Mouse (Mus musculus): ENCODE measurements around the gene Adcy4. TPM values are rescaled to one million over a fixed set of nuclear protein-coding genes. Genes with fewer than 3 reads are reported as not detected.

Adcy4 gene
- polyA plus RNA-seq, 3 experiments from 2014 or later, result 0.29 TPM; not detected in 2

Other genes with a start within 250 kb of the Adcy4 start
- gene Pck2, start 243.8 kb downstream of the Adcy4 start, polyA plus RNA-seq (2017; shearing (Covaris generic)), result 10 to 100 TPM; 31.9 to 37.5 (median 35.9) TPM
- gene Dcaf11, start 224.1 kb downstream of the Adcy4 start, polyA plus RNA-seq (2017; shearing (Covaris generic)), result 100 to 1,000 TPM in 1 of 3 experiments, 10 to 100 TPM in 2; 73.9 to 107 (median 81.0) TPM
- gene A730061H03Rik, start 223.7 kb downstream of the Adcy4 start, polyA plus RNA-seq (2017; shearing (Covaris generic)), result 1 to 10 TPM; 1.4 to 3.2 (median 3.2) TPM
- not detected for gene Fitm1, start 208.5 kb downstream of the Adcy4 start, polyA plus RNA-seq (2017; shearing (Covaris generic))
- 100 to 1,000 TPM; 667 to 812 (median 693) TPM for gene Psme1, start 206.0 kb downstream of the Adcy4 start, polyA plus RNA-seq (2017; shearing (Covaris generic))
- gene Emc9, start 198.8 kb downstream of the Adcy4 start, polyA plus RNA-seq (2017; shearing (Covaris generic)), result 10 to 100 TPM; 19.1 to 25.6 (median 23.3) TPM
- gene Psme2, start 193.0 kb downstream of the Adcy4 start, polyA plus RNA-seq (2017; shearing (Covaris generic)), result 1,000 to 10,000 TPM in 1 of 3 experiments, 100 to 1,000 TPM in 2; 828 to 1,360 (median 869) TPM
- gene Rnf31, start 192.4 kb downstream of the Adcy4 start, polyA plus RNA-seq (2017; shearing (Covaris generic)), result 10 to 100 TPM; 26.7 to 37.2 (median 35.3) TPM
- gene Irf9, start 180.5 kb downstream of the Adcy4 start, polyA plus RNA-seq (2017; shearing (Covaris generic)), result 100 to 1,000 TPM; 120 to 174 (median 141) TPM
- 1 to 10 TPM in 2 of 3 experiments, not detected in 1; 2.7 to 4.0 TPM for gene Rec8, start 166.1 kb downstream of the Adcy4 start, polyA plus RNA-seq (2017; shearing (Covaris generic))
- 10 to 100 TPM; 21.1 to 39.8 (median 36.3) TPM for gene Ipo4, start 148.1 kb downstream of the Adcy4 start, polyA plus RNA-seq (2017; shearing (Covaris generic))
- gene Gm49378, start 146.2 kb downstream of the Adcy4 start, polyA plus RNA-seq (2017; shearing (Covaris generic)), result 1 to 10 TPM in 2 of 3 experiments, under 1 TPM in 1; 0.44 to 2.8 (median 2.5) TPM
- gene Tm9sf1, start 140.3 kb downstream of the Adcy4 start, polyA plus RNA-seq (2017; shearing (Covaris generic)), result 10 to 100 TPM; 36.3 to 45.0 (median 39.3) TPM
- 1 to 10 TPM in 2 of 3 experiments, under 1 TPM in 1; 0.68 to 2.2 (median 1.2) TPM for gene Tssk4, start 133.9 kb downstream of the Adcy4 start, polyA plus RNA-seq (2017; shearing (Covaris generic))
- gene Mdp1, start 123.6 kb downstream of the Adcy4 start, polyA plus RNA-seq (2017; shearing (Covaris generic)), result 100 to 1,000 TPM in 1 of 3 experiments, 10 to 100 TPM in 2; 89.2 to 101 (median 95.6) TPM
- gene Gmpr2, start 112.2 kb downstream of the Adcy4 start, polyA plus RNA-seq (2017; shearing (Covaris generic)), result 10 to 100 TPM; 25.8 to 33.9 (median 29.9) TPM
- 100 to 1,000 TPM; 335 to 412 (median 375) TPM for gene Nedd8, start 112.0 kb downstream of the Adcy4 start, polyA plus RNA-seq (2017; shearing (Covaris generic))
- 10 to 100 TPM; 26.4 to 30.7 (median 30.2) TPM for gene Tinf2, start 102.3 kb downstream of the Adcy4 start, polyA plus RNA-seq (2017; shearing (Covaris generic))
- not detected for gene Tgm1, start 70.2 kb downstream of the Adcy4 start, polyA plus RNA-seq (2017; shearing (Covaris generic))
- gene Rabggta, start 61.8 kb downstream of the Adcy4 start, polyA plus RNA-seq (2017; shearing (Covaris generic)), result 10 to 100 TPM; 40.8 to 75.9 (median 62.1) TPM
- gene Dhrs1, start 38.4 kb downstream of the Adcy4 start, polyA plus RNA-seq (2017; shearing (Covaris generic)), result 10 to 100 TPM; 32.4 to 57.8 (median 46.5) TPM
- gene Nop9, start 38.4 kb downstream of the Adcy4 start, polyA plus RNA-seq (2017; shearing (Covaris generic)), result 1 to 10 TPM; 4.1 to 8.4 (median 5.4) TPM
- gene Cideb, start 25.6 kb downstream of the Adcy4 start, polyA plus RNA-seq (2017; shearing (Covaris generic)), result not detected
- gene Ltb4r2, start 22.7 kb downstream of the Adcy4 start, polyA plus RNA-seq (2017; shearing (Covaris generic)), result not detected
- 10 to 100 TPM in 1 of 3 experiments, 1 to 10 TPM in 1, under 1 TPM in 1; 0.57 to 16.6 (median 3.8) TPM for gene Ltb4r1, start 18.1 kb downstream of the Adcy4 start, polyA plus RNA-seq (2017; shearing (Covaris generic))
- gene Ripk3, start 4.8 kb upstream of the Adcy4 start, polyA plus RNA-seq (2017; shearing (Covaris generic)), result 10 to 100 TPM; 71.9 to 99.8 (median 84.8) TPM
- gene Nfatc4, start 39.0 kb upstream of the Adcy4 start, polyA plus RNA-seq (2017; shearing (Covaris generic)), result not detected
- under 1 TPM in 1 of 3 experiments, not detected in 2; 0.04 TPM for gene Nynrin, start 69.9 kb upstream of the Adcy4 start, polyA plus RNA-seq (2017; shearing (Covaris generic))
- gene Cbln3, start 100.3 kb upstream of the Adcy4 start, polyA plus RNA-seq (2017; shearing (Covaris generic)), result under 1 TPM in 1 of 3 experiments, not detected in 2; 0.11 TPM
- gene Khnyn, start 100.9 kb upstream of the Adcy4 start, polyA plus RNA-seq (2017; shearing (Covaris generic)), result 10 to 100 TPM; 10.5 to 13.1 (median 12.8) TPM
- 100 to 1,000 TPM in 1 of 3 experiments, 10 to 100 TPM in 2; 76.4 to 107 (median 93.3) TPM for gene Sdr39u1, start 116.2 kb upstream of the Adcy4 start, polyA plus RNA-seq (2017; shearing (Covaris generic))
- not detected for gene Cma1, start 160.6 kb upstream of the Adcy4 start, polyA plus RNA-seq (2017; shearing (Covaris generic))
- not detected for gene Cma2, start 166.9 kb upstream of the Adcy4 start, polyA plus RNA-seq (2017; shearing (Covaris generic))
- not detected for gene Mcpt1, start 233.9 kb upstream of the Adcy4 start, polyA plus RNA-seq (2017; shearing (Covaris generic))
- not detected for gene Mcpt9, start 246.4 kb upstream of the Adcy4 start, polyA plus RNA-seq (2017; shearing (Covaris generic))

Data from inflammation-experienced regulatory T-cells, adult 6 months (primary cell).